Mouse (Mus musculus) lung, postnatal 0 days (tissue): ENCODE data around the gene Chst8. TPM values are rescaled to one million over a fixed set of nuclear protein-coding genes. Genes with fewer than 3 reads are reported as not detected.

ENCODE experiments used
- ATAC-seq: fragments of 200-750 bp; cut with Nextera tagmentation; 2 replicates; pipeline ENCODE4 v1.8.0; 2017; ENCODE audit warnings: moderate library complexity
- DNase-seq: peaks from one replicate; pipeline ENCODE4 v3.0.0-alpha.2; 2016; ENCODE audit warnings: low spot score
- H3K27ac ChIP-seq: fragments of 300-500 bp; sonication (generic); 2 replicates; pipeline ENCODE4 v1.5.1; 2014; ENCODE audit warnings: antibody characterized with exemption, mild to moderate bottlenecking, low read length, mixed read lengths
- H3K27me3 ChIP-seq: fragments of 300-500 bp; sonication (generic); replicated peaks from 2 replicates; pipeline ENCODE4 v1.6.1; 2014; ENCODE audit warnings: low read length, mixed read lengths; ENCODE audit not compliant: insufficient read depth
- H3K36me3 ChIP-seq: fragments of 300-500 bp; sonication (generic); 2 replicates; pipeline ENCODE4 v1.6.1; 2014; ENCODE audit warnings: low read length, mixed read lengths; ENCODE audit not compliant: insufficient read depth
- H3K4me1 ChIP-seq: fragments of 300-500 bp; sonication (generic); 2 replicates; pipeline ENCODE4 v1.6.1; 2014; ENCODE audit warnings: antibody characterized with exemption, low read depth, low read length, mixed read lengths; ENCODE audit not compliant: insufficient read depth
- H3K4me2 ChIP-seq: fragments of 300-500 bp; sonication (generic); replicated peaks from 2 replicates; pipeline ENCODE4 v1.6.1; 2014; ENCODE audit warnings: low read depth, mild to moderate bottlenecking, low read length, moderate library complexity, mixed read lengths
- H3K4me3 ChIP-seq: fragments of 300-500 bp; sonication (generic); 2 replicates; pipeline ENCODE4 v1.5.1; 2014; ENCODE audit warnings: low read depth, low read length
- H3K9ac ChIP-seq: fragments of 300-500 bp; sonication (generic); replicated peaks from 2 replicates; pipeline ENCODE4 v1.6.1; 2014; ENCODE audit warnings: low read depth, mild to moderate bottlenecking
- H3K9me3 ChIP-seq: fragments of 300-500 bp; sonication (generic); 2 replicates; pipeline ENCODE4 v1.6.1; 2016; ENCODE audit warnings: low read length, mixed read lengths
- CTCF ChIP-seq: IDR thresholded peaks from 2 replicates; pipeline ENCODE4 v1.5.1; 2016; ENCODE audit warnings: antibody characterized with exemption, mild to moderate bottlenecking
- EP300 ChIP-seq: IDR thresholded peaks from 2 replicates; pipeline ENCODE4 v1.6.1; 2016; ENCODE audit warnings: antibody characterized with exemption, mild to moderate bottlenecking, control low read depth
- WGBS: fragments of 180-500 bp; shearing (Covaris S2); extraction: QIAGEN DNeasy Blood & Tissue Kit; methylation state at CpG from one replicate; pipeline ENCODE4 v1.1.7; 2014; 5-methylcytosine and 5-hydroxymethylcytosine counted together
- polyA plus RNA-seq: library from polyadenylated mRNA; unstranded; fragments of >200 nt; fragmentation: Nextera tagmentation; extraction: Ambion mirVana; gene quantifications from 2 replicates; pipeline ENCODE4 v1.2.1, GENCODE M21; 2015

Chst8 gene
- polyA plus RNA-seq, 1 experiment from 2014 or later = 5.9 TPM

- Histone ChIP-seq H3K27ac (no peak overlapping the region), H3K4me1 (no peaks in the 10 kb centered on the region), H3K27me3 (no peaks in the 10 kb centered on the region), H3K4me3 (no peak overlapping the region), H3K9ac (no peak overlapping the region), H3K4me2 (no peak overlapping the region), H3K9me3 (no peaks in the 10 kb centered on the region), H3K36me3 (no peaks in the 10 kb centered on the region)
- TF ChIP-seq EP300 (no peak), CTCF (no peak)
- DNase-seq (no peak), ATAC-seq (no peak)
- WGBS = 76% methylated on average over 6 of the region's 6 CpGs
These were observed 35.4 kb upstream of the Chst8 start for GRCm38 (mm10) chr7:34847900-34848299.

GRCm38 (mm10) chr7:34847410-34847809 is 34.9 kb upstream of the Chst8 start:
- H3K4me2 ChIP-seq = no peak overlapping the region
- WGBS = 57% methylated on average over 5 of the region's 5 CpGs
- H3K9me3 ChIP-seq = no peaks in the 10 kb centered on the region
- H3K27ac ChIP-seq = no peak overlapping the region
- TF ChIP-seq CTCF (no peak), EP300 (no peak)
- no peak overlapping the region for H3K9ac ChIP-seq
- DNase-seq (no peak), ATAC-seq (no peak)
- no peak overlapping the region for H3K4me3 ChIP-seq
- H3K36me3 ChIP-seq = no peaks in the 10 kb centered on the region
- no peaks in the 10 kb centered on the region for H3K4me1 ChIP-seq
- no peaks in the 10 kb centered on the region for H3K27me3 ChIP-seq

GRCm38 (mm10) chr7:34838749-34839148 is 26.2 kb upstream of the Chst8 start:
- Histone ChIP-seq H3K4me3 (no peak overlapping the region), H3K4me1 (no peaks in the 10 kb centered on the region), H3K9me3 (no peaks in the 10 kb centered on the region), H3K9ac (no peak overlapping the region), H3K27me3 (no peaks in the 10 kb centered on the region), H3K4me2 (no peak overlapping the region), H3K27ac (no peak overlapping the region), H3K36me3 (no peaks in the 10 kb centered on the region)
- WGBS = 85% methylated on average over 4 of the region's 4 CpGs
- no peak for TF ChIP-seq EP300
- TF ChIP-seq CTCF = peak; percentile 32
- ATAC-seq (no peak), DNase-seq (no peak)

- no peaks in the 10 kb centered on the region for H3K9me3 ChIP-seq
- H3K27me3 ChIP-seq = no peaks in the 10 kb centered on the region
- DNase-seq = no peak
- H3K9ac ChIP-seq = no peak overlapping the region
- H3K4me3 ChIP-seq = no peak overlapping the region
- H3K4me1 ChIP-seq = no peaks in the 10 kb centered on the region
- WGBS = 80% methylated on average over 4 of the region's 4 CpGs
- no peaks in the 10 kb centered on the region for H3K36me3 ChIP-seq
- no peak overlapping the region for H3K27ac ChIP-seq
- H3K4me2 ChIP-seq = no peak overlapping the region
- no peak for ATAC-seq
- TF ChIP-seq EP300 (no peak), CTCF (no peak)
These were observed 25.7 kb upstream of the Chst8 start for GRCm38 (mm10) chr7:34838231-34838630.

- H3K4me2 ChIP-seq = no peak overlapping the region
- no peaks in the 10 kb centered on the region for H3K27me3 ChIP-seq
- no peak overlapping the region for H3K4me3 ChIP-seq
- H3K9me3 ChIP-seq = no peaks in the 10 kb centered on the region
- WGBS = 29% methylated on average over 3 of the region's 3 CpGs
- ATAC-seq = no peak
- H3K36me3 ChIP-seq = no peaks in the 10 kb centered on the region
- no peak overlapping the region for H3K9ac ChIP-seq
- DNase-seq = no peak
- no peak overlapping the region for H3K27ac ChIP-seq
- no peaks in the 10 kb centered on the region for H3K4me1 ChIP-seq
- TF ChIP-seq CTCF (peak; percentile 43), EP300 (no peak)
These were observed 13.9 kb upstream of the Chst8 start for GRCm38 (mm10) chr7:34826255-34826909.

GRCm38 (mm10) chr7:34821587-34821986 is 9.1 kb upstream of the Chst8 start:
- Histone ChIP-seq H3K4me2 (no peak overlapping the region), H3K9ac (no peak overlapping the region), H3K9me3 (no peaks in the 10 kb centered on the region), H3K27ac (no peak overlapping the region), H3K4me1 (no peaks in the 10 kb centered on the region), H3K27me3 (no peaks in the 10 kb centered on the region), H3K36me3 (no peaks in the 10 kb centered on the region), H3K4me3 (no peak overlapping the region)
- WGBS = 80% methylated on average over 9 of the region's 9 CpGs
- DNase-seq (no peak), ATAC-seq (no peak)
- TF ChIP-seq EP300 (no peak), CTCF (no peak)

- H3K9me3 ChIP-seq = no peaks in the 10 kb centered on the region
- no peak for TF ChIP-seq CTCF
- TF ChIP-seq EP300 = no peak
- H3K36me3 ChIP-seq = no peaks in the 10 kb centered on the region
- H3K4me1 ChIP-seq = no peaks in the 10 kb centered on the region
- H3K9ac ChIP-seq = no peak overlapping the region
- no peak overlapping the region for H3K4me3 ChIP-seq
- ATAC-seq (no peak), DNase-seq (no peak)
- no peak overlapping the region for H3K27ac ChIP-seq
- H3K27me3 ChIP-seq = no peaks in the 10 kb centered on the region
- 28% methylated on average over 6 of the region's 6 CpGs for WGBS
- no peak overlapping the region for H3K4me2 ChIP-seq
These were observed 8.0 kb upstream of the Chst8 start for GRCm38 (mm10) chr7:34820554-34820953.
